Mouse (Mus musculus): ENCODE data around the gene Apob.

DNA sequence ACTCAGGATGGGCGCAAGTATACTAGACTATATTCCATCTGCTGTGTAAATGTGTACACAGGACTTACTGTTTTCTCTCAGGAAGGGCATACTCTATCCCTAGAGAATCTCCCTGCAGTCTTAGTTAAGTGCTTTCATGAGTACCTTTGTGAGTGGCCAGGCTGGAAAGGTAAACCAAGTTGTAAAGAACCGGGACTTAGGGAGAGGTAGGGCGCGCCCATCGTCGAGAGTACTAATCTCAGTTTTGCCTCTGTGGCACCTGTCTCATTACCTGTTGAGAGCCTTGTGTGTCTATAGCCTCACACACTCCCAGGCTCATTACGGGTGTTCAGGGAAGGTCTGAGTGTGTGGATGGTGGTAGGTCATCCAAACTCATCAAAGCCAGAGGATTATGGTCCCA is 52.1 kb downstream of the Apob start:
- TF ChIP-seq CTCF (IDR thresholded peaks at IDR 0.05; ENCODE audit: borderline replicate concordance, control insufficient read depth, extremely low read depth, insufficient read depth, low read length, poor library complexity), result no peak
- no peak for TF ChIP-seq POLR2A (IDR thresholded peaks at IDR 0.05; ENCODE audit: control insufficient read depth, extremely low read depth, insufficient read depth, low read length, poor library complexity)

All from thymus, adult 2 months (tissue).